Mouse (Mus musculus) heart, postnatal 10 days (tissue): ENCODE data around the gene Atp13a4. TPM values are rescaled to one million over a fixed set of nuclear protein-coding genes. Genes with fewer than 3 reads are reported as not detected.

ENCODE experiments used
- DNase-seq, 2 experiments: peaks; one replicate each; pipeline ENCODE4 v3.0.0; 2021
- intact Hi-C: fragments of 180-260 bp; cut with DNase I; formaldehyde crosslinking; loops from one replicate; pipeline ENCODE4 v1.15.1; 2025
- total RNA-seq, 2 experiments: library from RNA; stranded (reverse); gene quantifications; 2 replicates each; pipeline ENCODE4 v1.2.3; 2021

Atp13a4 gene
- total RNA-seq, 2 experiments from 2014 or later, result not detected

GRCm38 (mm10) chr16:29481439-29481838, 63.2 kb downstream of the Atp13a4 start:
- DNase-seq, result no peak
- intact Hi-C loops, result no loop called here

- DNase-seq, result no peak
- intact Hi-C loops, result no loop called here
These were observed 64.3 kb downstream of the Atp13a4 start for GRCm38 (mm10) chr16:29480396-29480795.

GRCm38 (mm10) chr16:29463798-29464197, 80.9 kb downstream of the Atp13a4 start:
- no peak for DNase-seq

GRCm38 (mm10) chr16:29459331-29459730, 85.3 kb downstream of the Atp13a4 start:
- no peak for DNase-seq
- intact Hi-C loops, result no loop called here

More at GRCm38 (mm10) chr16:29463798-29464197, 80.9 kb downstream of the Atp13a4 start:
- intact Hi-C loops, result no loop called here

GRCm38 (mm10) chr16:29456851-29457250, 87.8 kb downstream of the Atp13a4 start:
- intact Hi-C loops, result no loop called here
- no peak for DNase-seq

- intact Hi-C loops, result no loop called here
- DNase-seq, result no peak
These were observed 91.4 kb downstream of the Atp13a4 start for GRCm38 (mm10) chr16:29453282-29453681.

GRCm38 (mm10) chr16:29451706-29452105, 93.0 kb downstream of the Atp13a4 start:
- intact Hi-C loops, result no loop called here
- DNase-seq, result peak; percentile 19 to 44

GRCm38 (mm10) chr16:29442126-29442525, 102.5 kb downstream of the Atp13a4 start:
- intact Hi-C loops, result no loop called here
- peak in 1 of 2 experiments; percentile 4 for DNase-seq

GRCm38 (mm10) chr16:29441405-29441985, 103.2 kb downstream of the Atp13a4 start:
- intact Hi-C loops, result no loop called here
- no peak for DNase-seq

GRCm38 (mm10) chr16:29438045-29438444, 106.6 kb downstream of the Atp13a4 start:
- no peak for DNase-seq
- intact Hi-C loops, result loop anchor here (10.0 kb wide), 2 partner anchors 127 to 603 kb away; no protein-coding TSS in a partner anchor

- intact Hi-C loops, result loop anchor here (10.0 kb wide), 2 partner anchors 129 to 601 kb away; no protein-coding TSS in a partner anchor
- DNase-seq, result no peak
These were observed 108.9 kb downstream of the Atp13a4 start for GRCm38 (mm10) chr16:29435746-29436145.

- intact Hi-C loops, result loop anchor here (10.0 kb wide), 2 partner anchors 130 to 600 kb away; no protein-coding TSS in a partner anchor
- peak; percentile 31 to 53 for DNase-seq
These were observed 110.0 kb downstream of the Atp13a4 start for GRCm38 (mm10) chr16:29434712-29435111.

- no peak for DNase-seq
- intact Hi-C loops, result no loop called here
These were observed 129.8 kb downstream of the Atp13a4 start for GRCm38 (mm10) chr16:29414822-29415221.

- intact Hi-C loops, result no loop called here
These were observed 137.3 kb downstream of the Atp13a4 start for GRCm38 (mm10) chr16:29407319-29407718.

GRCm38 (mm10) chr16:29399079-29399478, 145.6 kb downstream of the Atp13a4 start:
- DNase-seq, result no peak
- intact Hi-C loops, result no loop called here

More at GRCm38 (mm10) chr16:29407319-29407718, 137.3 kb downstream of the Atp13a4 start:
- no peak for DNase-seq

GRCm38 (mm10) chr16:29384781-29385180, 159.9 kb downstream of the Atp13a4 start:
- intact Hi-C loops, result no loop called here

GRCm38 (mm10) chr16:29378458-29378857, 166.2 kb downstream of the Atp13a4 start, which contains the start of gene Atp13a5:
Gene Atp13a5 (minus strand): TSS chr16:29378732.
- intact Hi-C loops, result no loop called here
- no peak for DNase-seq

More at GRCm38 (mm10) chr16:29384781-29385180, 159.9 kb downstream of the Atp13a4 start:
- DNase-seq, result no peak

GRCm38 (mm10) chr16:29374636-29375035, 170.0 kb downstream of the Atp13a4 start:
- intact Hi-C loops, result no loop called here
- no peak for DNase-seq
